Mouse (Mus musculus): ENCODE measurements at regions not wholly inside any gene's neighbourhood (a gene's known extent, or its start where the extent isn't known, plus 50 kb on each side); places are given as distances from the start of the nearest gene placed in this dataset.

GRCm38 (mm10) chr2:30707099-30708000, 96.1 kb downstream of the 1700001O22Rik start:
- H3K27ac ChIP-seq (ENCODE audit: low read depth), result peak overlapping the region; percentile 100
- H3K9ac ChIP-seq (ENCODE audit: low read length), result peak overlapping the region; percentile 82
- no peaks in the 10 kb centered on the region for H3K27me3 ChIP-seq (replicated peaks; ENCODE audit: control insufficient read depth, insufficient read depth, low read length)
- peak overlapping the region; percentile 30 for H3K4me3 ChIP-seq (ENCODE audit: low read depth, low read length)
- no peaks in the 10 kb centered on the region for H3K9me3 ChIP-seq (ENCODE audit: control insufficient read depth, low read length)
- H3K36me3 ChIP-seq (ENCODE audit: control insufficient read depth, insufficient read depth, low read length), result no peaks in the 10 kb centered on the region
- peak; percentile 85 for DNase-seq (ENCODE audit: low spot score)
- peak; percentile 26; the same call in 1 of the 2 replicates for ATAC-seq (replicated peaks; ENCODE audit: low FRiP score, low TSS enrichment, low read depth)
- peaks cover 35% of the 10 kb centered on the region for H3K4me1 ChIP-seq (replicated peaks; ENCODE audit: control insufficient read depth, insufficient read depth, low read length)
- WGBS, result 4% methylated on average over 44 of the region's 44 CpGs
- H3K4me2 ChIP-seq (ENCODE audit: low read length), result peak overlapping the region; percentile 82

GRCm38 (mm10) chr2:30706036-30706435, 97.4 kb downstream of the 1700001O22Rik start:
- no peaks in the 10 kb centered on the region for H3K9me3 ChIP-seq (ENCODE audit: control insufficient read depth, low read length)
- WGBS, result 73% methylated on average over 5 of the region's 5 CpGs
- no peak overlapping the region; the same call in 1 of the 2 replicates for H3K27ac ChIP-seq (ENCODE audit: low read depth)
- H3K4me2 ChIP-seq (ENCODE audit: low read length), result no peak overlapping the region
- H3K4me1 ChIP-seq (replicated peaks; ENCODE audit: control insufficient read depth, insufficient read depth, low read length), result peaks cover 32% of the 10 kb centered on the region
- no peak overlapping the region for H3K4me3 ChIP-seq (ENCODE audit: low read depth, low read length)
- no peak for DNase-seq (ENCODE audit: low spot score)
- H3K9ac ChIP-seq (ENCODE audit: low read length), result no peak overlapping the region
- no peaks in the 10 kb centered on the region for H3K36me3 ChIP-seq (ENCODE audit: control insufficient read depth, insufficient read depth, low read length)
- no peaks in the 10 kb centered on the region for H3K27me3 ChIP-seq (replicated peaks; ENCODE audit: control insufficient read depth, insufficient read depth, low read length)
- no peak for ATAC-seq (replicated peaks; ENCODE audit: low FRiP score, low TSS enrichment, low read depth)

DNA sequence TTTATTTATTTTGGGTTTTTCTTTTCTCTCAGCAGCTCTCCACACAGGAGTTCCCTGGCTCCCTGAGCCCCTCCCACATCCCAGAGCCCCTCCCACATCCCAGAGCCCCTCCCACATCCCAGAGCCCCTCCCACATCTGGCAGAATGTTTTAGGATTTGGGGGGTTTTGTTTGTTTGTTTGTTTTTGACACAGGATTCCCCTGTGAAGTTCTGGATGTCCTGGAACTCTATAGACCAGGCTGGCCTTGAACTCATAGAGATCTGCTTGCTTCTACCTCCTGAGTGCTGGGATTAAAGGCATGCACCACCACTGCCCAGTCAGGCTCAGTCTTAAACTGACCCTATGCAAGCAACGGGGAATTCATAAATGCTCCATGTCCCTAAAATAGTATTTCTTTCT, 100.2 kb downstream of the 1700001O22Rik start:
- peak overlapping the region; percentile 55; the same call in 1 of the 2 replicates for H3K27ac ChIP-seq (ENCODE audit: low read depth)
- no peak overlapping the region for H3K9ac ChIP-seq (ENCODE audit: low read length)
- no peak for ATAC-seq (replicated peaks; ENCODE audit: low FRiP score, low TSS enrichment, low read depth)
- WGBS, result 93% methylated on average over 1 of the region's 1 CpGs
- no peak overlapping the region for H3K4me2 ChIP-seq (ENCODE audit: low read length)
- DNase-seq (ENCODE audit: low spot score), result no peak
- H3K36me3 ChIP-seq (ENCODE audit: control insufficient read depth, insufficient read depth, low read length), result no peaks in the 10 kb centered on the region
- no peak overlapping the region for H3K4me3 ChIP-seq (ENCODE audit: low read depth, low read length)
- H3K27me3 ChIP-seq (replicated peaks; ENCODE audit: control insufficient read depth, insufficient read depth, low read length), result no peaks in the 10 kb centered on the region
- H3K9me3 ChIP-seq (ENCODE audit: control insufficient read depth, low read length), result no peaks in the 10 kb centered on the region
- H3K4me1 ChIP-seq (replicated peaks; ENCODE audit: control insufficient read depth, insufficient read depth, low read length), result peaks cover 26% of the 10 kb centered on the region

- Histone ChIP-seq H3K36me3 (ENCODE audit: control insufficient read depth, insufficient read depth, low read length) (no peaks in the 10 kb centered on the region), H3K4me1 (replicated peaks; ENCODE audit: control insufficient read depth, insufficient read depth, low read length) (peaks cover 23% of the 10 kb centered on the region), H3K27me3 (replicated peaks; ENCODE audit: control insufficient read depth, insufficient read depth, low read length) (no peaks in the 10 kb centered on the region), H3K4me3 (ENCODE audit: low read depth, low read length) (no peak overlapping the region), H3K27ac (ENCODE audit: low read depth) (peak overlapping the region; percentile 55; the same call in 1 of the 2 replicates), H3K4me2 (ENCODE audit: low read length) (no peak overlapping the region), H3K9ac (ENCODE audit: low read length) (no peak overlapping the region), H3K9me3 (ENCODE audit: control insufficient read depth, low read length) (no peaks in the 10 kb centered on the region)
- ATAC-seq (replicated peaks; ENCODE audit: low FRiP score, low TSS enrichment, low read depth), result no peak
- WGBS, result 16% methylated on average over 7 of the region's 7 CpGs
- no peak for DNase-seq (ENCODE audit: low spot score)
Observed at GRCm38 (mm10) chr2:30702711-30703110, 100.8 kb downstream of the 1700001O22Rik start.

- H3K36me3 ChIP-seq (ENCODE audit: control insufficient read depth, insufficient read depth, low read length), result no peaks in the 10 kb centered on the region
- no peak overlapping the region for H3K27ac ChIP-seq (ENCODE audit: low read depth)
- no peak overlapping the region for H3K9ac ChIP-seq (ENCODE audit: low read length)
- WGBS, result 88% methylated on average over 2 of the region's 2 CpGs
- H3K9me3 ChIP-seq (ENCODE audit: control insufficient read depth, low read length), result no peaks in the 10 kb centered on the region
- no peaks in the 10 kb centered on the region for H3K27me3 ChIP-seq (replicated peaks; ENCODE audit: control insufficient read depth, insufficient read depth, low read length)
- H3K4me3 ChIP-seq (ENCODE audit: low read depth, low read length), result no peak overlapping the region
- ATAC-seq (replicated peaks; ENCODE audit: low FRiP score, low TSS enrichment, low read depth), result no peak
- H3K4me2 ChIP-seq (ENCODE audit: low read length), result no peak overlapping the region
- DNase-seq (ENCODE audit: low spot score), result no peak
- peaks cover 22% of the 10 kb centered on the region for H3K4me1 ChIP-seq (replicated peaks; ENCODE audit: control insufficient read depth, insufficient read depth, low read length)
Observed at GRCm38 (mm10) chr2:30700890-30701289, 102.6 kb downstream of the 1700001O22Rik start.

- Histone ChIP-seq H3K9me3 (ENCODE audit: control insufficient read depth, low read length) (no peaks in the 10 kb centered on the region), H3K9ac (ENCODE audit: low read length) (no peak overlapping the region), H3K4me3 (ENCODE audit: low read depth, low read length) (no peak overlapping the region), H3K4me2 (ENCODE audit: low read length) (no peak overlapping the region; the same call in 1 of the 2 replicates), H3K27ac (ENCODE audit: low read depth) (peak overlapping the region; percentile 77), H3K36me3 (ENCODE audit: control insufficient read depth, insufficient read depth, low read length) (no peaks in the 10 kb centered on the region), H3K4me1 (replicated peaks; ENCODE audit: control insufficient read depth, insufficient read depth, low read length) (peaks cover 26% of the 10 kb centered on the region), H3K27me3 (replicated peaks; ENCODE audit: control insufficient read depth, insufficient read depth, low read length) (no peaks in the 10 kb centered on the region)
- ATAC-seq (replicated peaks; ENCODE audit: low FRiP score, low TSS enrichment, low read depth) (no peak), DNase-seq (ENCODE audit: low spot score) (no peak)
- 96% methylated on average over 1 of the region's 1 CpGs for WGBS
Observed at GRCm38 (mm10) chr2:30700471-30700870, 103.0 kb downstream of the 1700001O22Rik start.

DNA sequence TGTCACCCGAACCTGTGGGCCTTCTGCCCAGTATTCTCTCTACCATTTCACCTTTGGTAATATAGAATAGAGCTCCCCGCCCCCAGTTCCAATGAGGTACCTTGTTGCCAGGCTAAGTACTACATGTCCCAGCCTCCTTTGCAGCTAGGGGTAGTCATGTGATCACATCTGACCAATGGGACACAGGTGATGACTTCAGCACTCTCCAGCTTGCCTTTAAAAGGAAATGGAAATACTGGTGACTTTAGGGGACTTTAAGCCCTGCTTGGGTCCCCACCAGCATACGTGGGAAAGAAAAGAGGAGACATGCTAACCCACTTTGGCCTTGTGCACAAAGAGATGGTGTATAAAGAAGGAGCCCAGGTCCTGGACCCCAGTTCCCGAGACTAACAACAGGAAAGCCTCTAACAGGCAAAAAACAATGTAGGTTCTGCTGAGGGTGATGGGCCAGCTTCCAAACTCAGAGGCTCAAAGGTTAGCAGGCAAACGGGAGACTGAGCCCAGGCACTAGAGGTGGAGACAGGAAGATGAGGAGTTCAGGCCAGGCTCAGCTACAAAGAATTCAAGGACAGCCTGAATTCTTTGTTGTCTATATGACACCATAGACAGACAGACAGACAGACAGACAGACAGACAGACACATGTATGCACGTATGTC, 103.5 kb downstream of the 1700001O22Rik start:
- DNase-seq (ENCODE audit: low spot score) (peak; percentile 77), ATAC-seq (replicated peaks; ENCODE audit: low FRiP score, low TSS enrichment, low read depth) (0 out of 2 replicates have a peak, but pooled peaks have one; percentile 70)
- Histone ChIP-seq H3K27ac (ENCODE audit: low read depth) (peak overlapping the region; percentile 77), H3K4me2 (ENCODE audit: low read length) (peak overlapping the region; percentile 29; the same call in 1 of the 2 replicates), H3K9ac (ENCODE audit: low read length) (no peak overlapping the region), H3K4me1 (replicated peaks; ENCODE audit: control insufficient read depth, insufficient read depth, low read length) (peaks cover 31% of the 10 kb centered on the region), H3K36me3 (ENCODE audit: control insufficient read depth, insufficient read depth, low read length) (no peaks in the 10 kb centered on the region), H3K4me3 (ENCODE audit: low read depth, low read length) (no peak overlapping the region), H3K27me3 (replicated peaks; ENCODE audit: control insufficient read depth, insufficient read depth, low read length) (no peaks in the 10 kb centered on the region), H3K9me3 (ENCODE audit: control insufficient read depth, low read length) (no peaks in the 10 kb centered on the region)
- WGBS, result 30% methylated on average over 6 of the region's 6 CpGs

- Histone ChIP-seq H3K27me3 (replicated peaks; ENCODE audit: control insufficient read depth, insufficient read depth, low read length) (no peaks in the 10 kb centered on the region), H3K4me1 (replicated peaks; ENCODE audit: control insufficient read depth, insufficient read depth, low read length) (peaks cover 35% of the 10 kb centered on the region), H3K9me3 (ENCODE audit: control insufficient read depth, low read length) (no peaks in the 10 kb centered on the region), H3K4me3 (ENCODE audit: low read depth, low read length) (no peak overlapping the region), H3K9ac (ENCODE audit: low read length) (no peak overlapping the region), H3K4me2 (ENCODE audit: low read length) (no peak overlapping the region), H3K36me3 (ENCODE audit: control insufficient read depth, insufficient read depth, low read length) (no peaks in the 10 kb centered on the region), H3K27ac (ENCODE audit: low read depth) (no peak overlapping the region)
- ATAC-seq (replicated peaks; ENCODE audit: low FRiP score, low TSS enrichment, low read depth) (no peak), DNase-seq (ENCODE audit: low spot score) (no peak)
- 79% methylated on average over 6 of the region's 6 CpGs for WGBS
Observed at GRCm38 (mm10) chr2:30698758-30699535, 104.1 kb downstream of the Cstad start.

Measured in intestine, embryonic 14.5 days (tissue).